Mouse (Mus musculus) liver, embryonic 14.5 days (tissue): ENCODE results near the gene Gm10220. TPM values are rescaled to one million over a fixed set of nuclear protein-coding genes. Genes with fewer than 3 reads are reported as not detected.
"Not testable (repeated sequence)": the region's sequence is repeated elsewhere in the genome, so short reads cannot be mapped to it uniquely, and the experiment has no call there.

ENCODE experiments used
- ATAC-seq: fragments of 200-750 bp; cut with Nextera tagmentation; 2 replicates; pipeline ENCODE4 v1.8.0; 2017; ENCODE audit warnings: moderate number of reproducible peaks, mild to moderate bottlenecking, moderate library complexity; ENCODE audit not compliant: insufficient read depth
- DNase-seq, 3 experiments: peaks; one replicate each; pipeline ENCODE4 v3.0.0-alpha.2; 2012 to 2013; ENCODE audit warnings: low read depth in 3 of 3, low spot score in 3 of 3
- H3K27ac ChIP-seq: fragments of 300-500 bp; sonication (generic); 2 replicates; pipeline ENCODE4 v1.5.1; 2014; ENCODE audit warnings: moderate library complexity, mild to moderate bottlenecking, control low read depth, inconsistent platforms
- H3K27me3 ChIP-seq: fragments of 300-500 bp; sonication (generic); 2 replicates; pipeline ENCODE4 v1.6.1; 2014; ENCODE audit warnings: mild to moderate bottlenecking, low read length, moderate library complexity; ENCODE audit not compliant: control insufficient read depth, insufficient read depth
- H3K36me3 ChIP-seq: fragments of 300-500 bp; sonication (generic); replicated peaks from 2 replicates; pipeline ENCODE4 v1.6.1; 2014; ENCODE audit warnings: low read depth; ENCODE audit not compliant: control insufficient read depth, insufficient read depth
- H3K4me1 ChIP-seq, 2 experiments: fragments of 200-500 bp in 1 of 2; fragments of 300-500 bp in 1 of 2; sonication (generic) in 1 of 2; replicated peaks; 2 replicates each; pipeline ENCODE4 v1.6.1; 2012 to 2014; ENCODE audit warnings: antibody characterized with exemption in 1 of 2, inconsistent platforms in 1 of 2, low read length in 1 of 2; ENCODE audit not compliant: control insufficient read depth in 2 of 2, insufficient read depth in 2 of 2
- H3K4me2 ChIP-seq: fragments of 300-500 bp; sonication (generic); 2 replicates; pipeline ENCODE4 v1.6.1; 2014; ENCODE audit warnings: low read depth, mild to moderate bottlenecking, control low read depth, moderate library complexity
- H3K4me3 ChIP-seq, 2 experiments: fragments of 200-500 bp in 1 of 2; fragments of 300-500 bp in 1 of 2; sonication (generic) in 1 of 2; 2 replicates each; pipeline ENCODE4 v1.5.1; 2012 to 2014; ENCODE audit warnings: low read depth in 2 of 2, low read length in 2 of 2, mild to moderate bottlenecking in 2 of 2, control low read depth in 1 of 2, inconsistent platforms in 1 of 2, moderate library complexity in 1 of 2; ENCODE audit not compliant: insufficient read depth in 1 of 2
- H3K9ac ChIP-seq: fragments of 300-500 bp; sonication (generic); replicated peaks from 2 replicates; pipeline ENCODE4 v1.6.1; 2014; ENCODE audit warnings: mild to moderate bottlenecking, control low read depth, moderate library complexity
- H3K9me3 ChIP-seq: fragments of 300-500 bp; sonication (generic); 2 replicates; pipeline ENCODE4 v1.6.1; 2016; ENCODE audit warnings: low read length, mixed read lengths; ENCODE audit not compliant: control insufficient read depth
- CTCF ChIP-seq: IDR thresholded peaks from 2 replicates; pipeline ENCODE4 v1.5.1; 2016; ENCODE audit warnings: antibody characterized with exemption, low read depth, control low read depth
- EP300 ChIP-seq: IDR thresholded peaks from 2 replicates; pipeline ENCODE4 v1.6.1; 2016; ENCODE audit warnings: antibody characterized with exemption, low read depth
- WGBS: fragments of 180-500 bp; shearing (Covaris S2); extraction: QIAGEN DNeasy Blood & Tissue Kit; methylation state at CpG from one replicate; pipeline ENCODE4 v1.1.7; 2014; ENCODE audit not compliant: insufficient replicate concordance; 5-methylcytosine and 5-hydroxymethylcytosine counted together
- polyA plus RNA-seq, 2 experiments: library from polyadenylated mRNA; depleted of rRNA in 1 of 2; stranded (reverse) in 1 of 2; unstranded in 1 of 2; fragments of >200 nt; fragmentation: Nextera tagmentation in 1 of 2; extraction: Ambion mirVana in 1 of 2; gene quantifications; 2 replicates each; pipeline versions ENCODE4 v1.2.1 to v1.2.3; 2012 to 2014

Gene Gm10220
- polyA plus RNA-seq (2012; rRNA removed), result not detected in 2 replicates
- polyA plus RNA-seq (2014; fragmentation: Nextera tagmentation; extraction: Ambion mirVana), result not detected in 2 replicates

DNA sequence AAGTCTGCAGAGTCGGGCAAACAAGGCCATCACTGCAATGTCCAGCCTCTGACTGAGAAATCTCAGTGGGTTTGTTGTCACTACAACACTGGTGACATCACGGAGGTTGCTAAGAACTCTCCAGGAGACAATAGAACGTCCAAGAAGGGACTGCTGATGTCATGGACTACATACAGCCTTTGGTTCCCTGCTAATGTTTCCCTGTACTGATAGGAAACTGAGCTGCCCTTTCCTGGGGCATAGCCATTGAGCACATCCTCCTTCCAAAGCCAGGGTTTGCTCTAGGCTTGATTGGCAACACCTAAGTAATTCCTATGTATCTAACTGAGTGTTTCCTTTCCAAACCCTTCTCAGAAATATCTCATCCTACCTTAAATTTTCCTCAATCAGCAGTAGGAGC lies at the start of gene Gm10220:
TSS of gene Gm10220 (minus strand) at position 101 of the 400 bp plus-strand sequence.
- no CpG with 5 or more reads among the region's 3 CpGs for WGBS
- not testable (repeated sequence) for H3K27me3 ChIP-seq, H3K4me3 ChIP-seq, H3K9me3 ChIP-seq, H3K27ac ChIP-seq, ATAC-seq, H3K9ac ChIP-seq, DNase-seq, H3K36me3 ChIP-seq, H3K4me1 ChIP-seq, H3K4me2 ChIP-seq

DNA sequence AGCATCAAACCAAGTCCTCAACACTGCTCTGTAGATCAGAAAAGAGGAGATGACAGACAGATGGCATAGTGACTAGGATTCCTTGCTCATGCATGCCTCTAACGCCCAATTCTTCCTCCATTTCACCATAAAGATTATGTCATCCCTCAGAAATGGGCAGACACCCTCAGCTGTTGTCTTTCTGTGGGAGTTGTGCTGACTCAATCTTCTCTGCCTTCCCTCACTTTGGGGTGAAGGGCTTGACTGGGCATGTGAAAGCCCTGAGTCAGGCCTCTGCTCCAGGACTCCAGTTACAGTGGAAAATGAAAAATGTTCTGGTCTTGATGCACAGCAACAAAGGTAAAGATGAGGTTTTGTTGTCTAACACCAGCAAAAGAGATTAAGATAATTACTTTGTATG lies 48.6 kb upstream of the Gm10220 start:
- Histone ChIP-seq H3K27ac (no peak overlapping the region), H3K27me3 (no peaks in the 10 kb centered on the region), H3K9me3 (no peaks in the 10 kb centered on the region), H3K36me3 (no peaks in the 10 kb centered on the region), H3K4me2 (no peak overlapping the region), H3K4me3 (no peak overlapping the region), H3K4me1 (no peaks in the 10 kb centered on the region), H3K9ac (no peak overlapping the region)
- DNase-seq (no peak), ATAC-seq (no peak)
- TF ChIP-seq CTCF (no peak), EP300 (no peak)
- 40% methylated on average over 1 of the region's 1 CpGs for WGBS

DNA sequence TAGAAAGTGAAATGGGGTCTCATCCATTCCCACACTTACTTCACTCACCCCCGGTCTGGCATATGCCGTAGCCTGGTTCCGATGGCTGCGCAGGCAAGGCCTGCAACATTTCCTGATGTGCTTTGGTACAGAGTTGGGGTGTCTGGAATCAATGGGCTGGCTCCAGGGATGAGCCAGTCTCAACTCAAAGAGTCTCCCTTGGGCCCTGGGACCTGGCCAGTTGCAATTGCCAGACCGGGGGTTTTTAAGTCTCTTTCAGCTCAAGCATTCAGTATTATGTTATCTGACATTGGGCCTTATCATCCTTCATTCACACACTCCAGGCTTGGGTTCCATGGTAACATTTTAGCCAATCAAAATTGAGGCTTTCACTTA lies 44.6 kb upstream of the Gm10220 start:
- H3K4me1 ChIP-seq, result no peaks in the 10 kb centered on the region
- no peaks in the 10 kb centered on the region for H3K27me3 ChIP-seq
- no peak overlapping the region for H3K27ac ChIP-seq
- TF ChIP-seq EP300 (no peak), CTCF (no peak)
- no peak overlapping the region for H3K9ac ChIP-seq
- no peak for ATAC-seq
- H3K4me3 ChIP-seq, result no peak overlapping the region
- no peak overlapping the region for H3K4me2 ChIP-seq
- 83% methylated on average over 5 of the region's 5 CpGs for WGBS
- no peaks in the 10 kb centered on the region for H3K36me3 ChIP-seq
- DNase-seq, result no peak
- H3K9me3 ChIP-seq, result no peaks in the 10 kb centered on the region

DNA sequence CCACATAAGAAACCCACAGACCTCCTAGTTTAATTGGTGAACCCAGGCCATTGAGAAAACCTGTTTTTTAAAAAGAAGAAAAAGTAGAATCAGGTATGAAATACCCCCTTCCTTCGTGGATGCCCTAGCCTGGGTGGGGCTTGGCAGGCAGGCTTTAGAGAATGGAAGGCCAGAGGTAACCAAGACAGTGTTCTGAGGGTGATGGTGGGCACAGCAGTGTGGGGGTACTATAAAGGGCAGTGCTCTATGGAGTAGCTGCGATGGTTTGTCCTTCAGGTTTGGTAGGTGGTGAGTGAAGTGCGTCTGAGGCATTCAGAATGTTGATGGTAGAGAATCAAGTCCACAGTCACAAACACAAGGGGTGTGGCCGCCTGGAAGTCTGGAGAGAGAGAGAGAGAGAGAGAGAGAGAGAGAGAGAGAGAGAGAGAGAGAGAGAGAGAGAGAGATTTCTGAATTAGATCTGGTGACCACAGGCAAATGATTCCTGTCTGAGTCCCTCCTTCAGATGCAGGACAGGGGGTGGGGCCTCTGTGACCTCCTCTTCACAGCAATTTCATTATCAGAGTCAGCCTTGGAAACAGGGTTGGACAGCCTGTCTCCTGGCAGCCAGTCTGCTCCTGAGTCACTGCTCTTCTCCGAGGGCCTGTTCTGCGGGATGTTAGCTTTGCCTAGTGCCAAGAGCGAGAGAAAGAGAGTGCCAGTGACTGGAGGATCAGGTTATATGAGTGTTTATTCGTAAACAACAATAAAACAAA lies 44.0 kb upstream of the Gm10220 start:
- Histone ChIP-seq H3K9me3 (no peaks in the 10 kb centered on the region), H3K9ac (no peak overlapping the region), H3K4me1 (no peaks in the 10 kb centered on the region), H3K27me3 (no peaks in the 10 kb centered on the region), H3K36me3 (no peaks in the 10 kb centered on the region), H3K4me2 (no peak overlapping the region), H3K27ac (no peak overlapping the region), H3K4me3 (no peak overlapping the region)
- 43% methylated on average over 8 of the region's 8 CpGs for WGBS
- no peak for ATAC-seq
- DNase-seq, result no peak
- TF ChIP-seq CTCF (no peak), EP300 (no peak)

DNA sequence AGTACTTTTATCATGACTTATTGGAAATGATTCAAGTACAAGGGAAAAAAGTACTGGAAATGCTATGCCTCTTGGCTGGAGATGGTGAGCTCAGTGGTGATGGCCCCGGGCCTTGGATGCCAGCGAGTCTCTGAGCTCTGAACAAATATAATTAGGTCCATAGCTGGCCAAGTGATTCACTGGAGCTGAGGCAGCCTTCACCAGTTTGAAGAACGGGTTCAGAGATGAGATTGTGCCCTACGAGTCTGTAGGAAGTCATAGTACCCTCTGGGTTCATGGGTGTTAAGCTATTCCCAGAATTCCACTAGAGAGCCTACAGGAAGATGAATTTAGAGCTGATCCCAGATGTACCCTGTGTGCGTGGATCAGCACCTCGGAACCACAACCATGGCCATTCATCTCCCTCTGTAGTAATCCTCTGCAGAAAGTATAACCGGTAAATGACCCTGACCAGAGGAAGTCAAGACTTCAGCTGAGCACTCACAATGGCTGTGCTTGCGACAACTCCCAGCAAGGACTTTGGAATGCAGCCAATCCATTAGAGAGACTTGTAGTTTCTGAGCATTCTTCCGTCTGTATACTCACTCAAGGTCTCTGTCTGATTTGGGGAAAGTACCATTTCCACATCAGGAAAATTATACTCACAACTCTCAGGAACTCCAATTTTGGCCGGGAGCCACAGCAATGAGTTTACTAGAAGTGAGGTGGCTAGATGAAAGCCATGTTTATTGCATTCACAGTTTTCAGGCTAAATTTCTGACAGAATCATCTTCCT lies 36.4 kb upstream of the Gm10220 start:
- no peaks in the 10 kb centered on the region for H3K36me3 ChIP-seq
- no peaks in the 10 kb centered on the region for H3K4me1 ChIP-seq
- no peaks in the 10 kb centered on the region for H3K27me3 ChIP-seq
- no peak for DNase-seq
- no peak for ATAC-seq
- TF ChIP-seq CTCF (no peak), EP300 (no peak)
- no peak overlapping the region for H3K27ac ChIP-seq
- no peaks in the 10 kb centered on the region for H3K9me3 ChIP-seq
- no peak overlapping the region for H3K4me3 ChIP-seq
- no peak overlapping the region for H3K4me2 ChIP-seq
- no peak overlapping the region for H3K9ac ChIP-seq
- 53% methylated on average over 10 of the region's 10 CpGs for WGBS
